Mouse (Mus musculus): ENCODE measurements at regions not wholly inside any gene's neighbourhood (a gene's known extent, or its start where the extent isn't known, plus 50 kb on each side); places are given as distances from the start of the nearest gene placed in this dataset.

DNA sequence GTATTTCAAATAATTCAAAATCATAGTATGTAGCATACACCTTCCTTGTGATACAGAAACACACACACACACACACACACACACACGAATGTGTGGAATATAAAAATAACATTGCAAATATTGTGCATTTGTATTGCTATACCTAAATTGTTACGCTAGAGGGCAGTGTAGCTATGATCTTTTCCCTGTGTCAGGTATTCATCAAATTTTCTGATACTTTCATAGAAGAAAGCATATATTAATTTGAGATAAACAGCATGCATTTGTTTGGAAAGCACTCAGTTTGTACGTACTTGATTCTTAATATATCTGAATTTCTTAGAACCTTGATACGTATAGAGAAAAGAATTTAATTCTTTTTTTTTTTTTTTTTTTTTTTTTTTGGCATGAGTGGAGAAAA, 1700.9 kb upstream of the Sel1l start:
- Histone ChIP-seq H3K36me3 (ENCODE audit: control insufficient read depth, insufficient read depth) (no peaks in the 10 kb centered on the region), H3K27me3 (ENCODE audit: control insufficient read depth, insufficient read depth, insufficient read length) (no peaks in the 10 kb centered on the region), H3ac (ENCODE audit: control insufficient read depth, insufficient read length, low read depth) (no peak overlapping the region), H3K79me2 (ENCODE audit: control insufficient read depth, insufficient read depth) (no peaks in the 10 kb centered on the region), H3K4me3 (ENCODE audit: insufficient read depth, poor library complexity, severe bottlenecking) (no peak overlapping the region), H3K79me3 (ENCODE audit: low read depth) (no peaks in the 10 kb centered on the region)
- TF ChIP-seq FOSL1 (IDR thresholded peaks at IDR 0.05; ENCODE audit: insufficient read depth, low read length, poor library complexity, severe bottlenecking) (no peak), CTCF (IDR thresholded peaks at IDR 0.05; ENCODE audit: control insufficient read depth, insufficient read depth, insufficient read length) (no peak), MYOD1 (IDR thresholded peaks at IDR 0.05; ENCODE audit: control insufficient read depth, insufficient read length, low read depth) (no peak), USF1 (IDR thresholded peaks at IDR 0.05; ENCODE audit: low read depth) (no peak), CEBPB (IDR thresholded peaks at IDR 0.05; ENCODE audit: low read depth) (no peak), MYOG (IDR thresholded peaks at IDR 0.05; ENCODE audit: control insufficient read depth, extremely low read depth, insufficient read length) (no peak), MAX (IDR thresholded peaks at IDR 0.05) (no peak)

DNA sequence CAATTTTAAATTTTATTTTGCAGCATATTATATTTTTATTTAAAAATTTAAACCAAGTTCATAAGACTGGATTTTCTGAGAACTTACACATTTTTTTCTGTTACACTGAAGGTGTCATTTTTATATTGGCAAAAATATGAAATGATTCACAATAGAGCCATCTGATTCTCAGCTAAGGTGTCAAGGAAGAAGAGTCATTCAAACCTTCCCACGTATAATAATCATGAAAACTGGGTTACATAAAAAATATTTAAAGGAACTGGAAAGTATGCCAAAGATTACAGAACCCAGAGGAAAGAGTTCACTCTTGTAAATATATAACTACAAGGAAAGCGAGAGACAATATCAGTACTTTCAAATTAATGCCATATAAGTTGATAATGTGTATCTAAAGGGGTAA, 1674.5 kb upstream of the Sel1l start:
- no peaks in the 10 kb centered on the region for H3K79me3 ChIP-seq (ENCODE audit: low read depth)
- no peaks in the 10 kb centered on the region for H3K79me2 ChIP-seq (ENCODE audit: control insufficient read depth, insufficient read depth)
- H3ac ChIP-seq (ENCODE audit: control insufficient read depth, insufficient read length, low read depth), result no peak overlapping the region
- no peaks in the 10 kb centered on the region for H3K27me3 ChIP-seq (ENCODE audit: control insufficient read depth, insufficient read depth, insufficient read length)
- no peaks in the 10 kb centered on the region for H3K36me3 ChIP-seq (ENCODE audit: control insufficient read depth, insufficient read depth)
- no peak overlapping the region for H3K4me3 ChIP-seq (ENCODE audit: insufficient read depth, poor library complexity, severe bottlenecking)
- TF ChIP-seq CTCF (IDR thresholded peaks at IDR 0.05; ENCODE audit: control insufficient read depth, insufficient read depth, insufficient read length) (no peak), MAX (IDR thresholded peaks at IDR 0.05) (no peak), USF1 (IDR thresholded peaks at IDR 0.05; ENCODE audit: low read depth) (no peak), CEBPB (IDR thresholded peaks at IDR 0.05; ENCODE audit: low read depth) (no peak), MYOG (IDR thresholded peaks at IDR 0.05; ENCODE audit: control insufficient read depth, extremely low read depth, insufficient read length) (no peak), FOSL1 (IDR thresholded peaks at IDR 0.05; ENCODE audit: insufficient read depth, low read length, poor library complexity, severe bottlenecking) (no peak), MYOD1 (IDR thresholded peaks at IDR 0.05; ENCODE audit: control insufficient read depth, insufficient read length, low read depth) (no peak)

DNA sequence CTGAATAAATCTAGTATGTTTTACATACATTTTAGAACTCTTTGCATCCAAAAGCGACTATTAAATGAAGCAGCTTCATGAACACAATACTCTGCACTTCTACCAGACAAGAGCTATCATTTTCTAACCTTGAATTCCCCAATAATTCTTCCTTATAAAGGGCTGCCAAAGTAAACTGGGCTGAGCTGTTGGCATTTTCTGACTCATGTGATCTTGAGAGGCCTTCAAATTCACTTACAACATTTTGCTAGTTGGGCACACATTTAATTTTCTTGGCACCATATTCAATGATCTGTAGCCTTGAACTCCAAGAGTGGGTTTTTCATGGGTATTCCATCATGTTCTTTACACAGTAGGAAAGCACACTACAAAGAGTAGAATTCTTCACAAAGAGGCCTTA, 1637.4 kb upstream of the Sel1l start:
- H3K27me3 ChIP-seq (ENCODE audit: control insufficient read depth, insufficient read depth, insufficient read length), result no peaks in the 10 kb centered on the region
- no peaks in the 10 kb centered on the region for H3K79me3 ChIP-seq (ENCODE audit: low read depth)
- TF ChIP-seq MYOD1 (IDR thresholded peaks at IDR 0.05; ENCODE audit: control insufficient read depth, insufficient read length, low read depth) (no peak), FOSL1 (IDR thresholded peaks at IDR 0.05; ENCODE audit: insufficient read depth, low read length, poor library complexity, severe bottlenecking) (no peak), MAX (IDR thresholded peaks at IDR 0.05) (no peak), CEBPB (IDR thresholded peaks at IDR 0.05; ENCODE audit: low read depth) (no peak), USF1 (IDR thresholded peaks at IDR 0.05; ENCODE audit: low read depth) (no peak), MYOG (IDR thresholded peaks at IDR 0.05; ENCODE audit: control insufficient read depth, extremely low read depth, insufficient read length) (no peak), CTCF (IDR thresholded peaks at IDR 0.05; ENCODE audit: control insufficient read depth, insufficient read depth, insufficient read length) (no peak)
- H3K36me3 ChIP-seq (ENCODE audit: control insufficient read depth, insufficient read depth), result no peaks in the 10 kb centered on the region
- H3ac ChIP-seq (ENCODE audit: control insufficient read depth, insufficient read length, low read depth), result no peak overlapping the region
- no peak overlapping the region for H3K4me3 ChIP-seq (ENCODE audit: insufficient read depth, poor library complexity, severe bottlenecking)
- H3K79me2 ChIP-seq (ENCODE audit: control insufficient read depth, insufficient read depth), result no peaks in the 10 kb centered on the region

DNA sequence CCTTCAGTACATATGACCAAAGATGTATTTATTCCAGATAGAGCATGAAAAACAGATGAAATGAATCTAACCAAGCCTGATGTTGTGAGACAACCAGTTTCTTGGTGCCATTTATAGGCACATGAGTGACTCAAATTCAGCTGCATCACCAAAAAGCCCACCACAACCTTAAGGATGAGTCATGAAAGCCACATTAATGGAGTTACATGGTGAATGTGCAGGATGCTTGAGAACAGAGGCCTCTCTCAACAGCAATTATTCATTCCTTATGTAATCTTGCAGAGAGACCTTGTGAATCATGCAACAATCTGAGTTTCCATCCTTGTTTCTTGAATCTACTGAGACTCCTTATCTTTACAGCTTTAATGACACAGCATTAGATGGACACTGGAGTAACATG, 1613.1 kb upstream of the Sel1l start:
- Histone ChIP-seq H3K79me2 (ENCODE audit: control insufficient read depth, insufficient read depth) (no peaks in the 10 kb centered on the region), H3K4me3 (ENCODE audit: insufficient read depth, poor library complexity, severe bottlenecking) (no peak overlapping the region), H3K27me3 (ENCODE audit: control insufficient read depth, insufficient read depth, insufficient read length) (no peaks in the 10 kb centered on the region), H3ac (ENCODE audit: control insufficient read depth, insufficient read length, low read depth) (no peak overlapping the region), H3K79me3 (ENCODE audit: low read depth) (no peaks in the 10 kb centered on the region), H3K36me3 (ENCODE audit: control insufficient read depth, insufficient read depth) (no peaks in the 10 kb centered on the region)
- TF ChIP-seq MYOD1 (IDR thresholded peaks at IDR 0.05; ENCODE audit: control insufficient read depth, insufficient read length, low read depth) (no peak), MYOG (IDR thresholded peaks at IDR 0.05; ENCODE audit: control insufficient read depth, extremely low read depth, insufficient read length) (no peak), MAX (IDR thresholded peaks at IDR 0.05) (no peak), CEBPB (IDR thresholded peaks at IDR 0.05; ENCODE audit: low read depth) (no peak), FOSL1 (IDR thresholded peaks at IDR 0.05; ENCODE audit: insufficient read depth, low read length, poor library complexity, severe bottlenecking) (no peak), CTCF (IDR thresholded peaks at IDR 0.05; ENCODE audit: control insufficient read depth, insufficient read depth, insufficient read length) (no peak), USF1 (IDR thresholded peaks at IDR 0.05; ENCODE audit: low read depth) (no peak)

DNA sequence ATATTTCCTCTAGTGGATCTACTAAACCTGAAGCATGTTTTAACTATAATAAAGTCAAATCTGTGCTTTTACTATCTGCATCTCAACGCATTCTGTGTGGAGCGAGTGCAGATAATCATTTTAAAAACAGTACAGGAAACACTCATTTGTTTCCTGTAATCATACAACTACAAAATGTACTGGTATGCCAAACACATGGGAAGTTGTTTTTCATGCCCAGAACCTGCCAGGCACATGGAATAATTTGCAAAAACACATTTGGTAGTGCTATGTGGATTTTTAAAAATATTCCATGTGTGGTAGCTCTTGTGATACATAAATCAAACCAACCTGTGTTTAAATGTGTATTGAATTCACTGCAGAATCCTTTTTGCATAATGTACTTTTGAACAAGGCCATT, 1600.5 kb upstream of the Sel1l start:
- no peaks in the 10 kb centered on the region for H3K79me2 ChIP-seq (ENCODE audit: control insufficient read depth, insufficient read depth)
- H3K4me3 ChIP-seq (ENCODE audit: insufficient read depth, poor library complexity, severe bottlenecking), result no peak overlapping the region
- H3K36me3 ChIP-seq (ENCODE audit: control insufficient read depth, insufficient read depth), result no peaks in the 10 kb centered on the region
- TF ChIP-seq MYOD1 (IDR thresholded peaks at IDR 0.05; ENCODE audit: control insufficient read depth, insufficient read length, low read depth), result no peak
- no peak for TF ChIP-seq CEBPB (IDR thresholded peaks at IDR 0.05; ENCODE audit: low read depth)
- TF ChIP-seq USF1 (IDR thresholded peaks at IDR 0.05; ENCODE audit: low read depth), result no peak
- TF ChIP-seq FOSL1 (IDR thresholded peaks at IDR 0.05; ENCODE audit: insufficient read depth, low read length, poor library complexity, severe bottlenecking), result no peak
- TF ChIP-seq CTCF (IDR thresholded peaks at IDR 0.05; ENCODE audit: control insufficient read depth, insufficient read depth, insufficient read length), result no peak
- TF ChIP-seq MYOG (IDR thresholded peaks at IDR 0.05; ENCODE audit: control insufficient read depth, extremely low read depth, insufficient read length), result no peak
- TF ChIP-seq MAX (IDR thresholded peaks at IDR 0.05), result no peak
- no peaks in the 10 kb centered on the region for H3K79me3 ChIP-seq (ENCODE audit: low read depth)
- no peak overlapping the region for H3ac ChIP-seq (ENCODE audit: control insufficient read depth, insufficient read length, low read depth)
- H3K27me3 ChIP-seq (ENCODE audit: control insufficient read depth, insufficient read depth, insufficient read length), result no peaks in the 10 kb centered on the region

DNA sequence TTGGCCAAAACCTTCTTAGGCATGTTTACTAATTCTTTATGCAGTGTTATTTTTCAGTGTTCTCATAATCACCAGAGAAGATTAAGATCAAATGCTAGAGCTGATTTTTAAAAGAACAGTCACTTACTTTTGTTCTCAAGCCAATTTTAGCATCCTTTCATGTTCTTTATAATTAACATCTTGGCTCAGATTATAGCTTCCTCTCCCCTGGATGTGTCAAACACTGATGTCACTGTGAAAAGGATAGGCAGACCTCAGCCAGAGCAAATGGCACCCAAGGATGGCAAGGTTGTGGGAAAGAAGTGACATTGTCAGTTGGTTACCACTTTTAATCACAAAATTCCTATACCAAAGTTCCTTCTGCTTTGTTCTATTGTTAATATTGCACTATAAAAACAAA, 1580.3 kb upstream of the Sel1l start:
- no peak overlapping the region for H3ac ChIP-seq (ENCODE audit: control insufficient read depth, insufficient read length, low read depth)
- no peaks in the 10 kb centered on the region for H3K79me3 ChIP-seq (ENCODE audit: low read depth)
- no peaks in the 10 kb centered on the region for H3K36me3 ChIP-seq (ENCODE audit: control insufficient read depth, insufficient read depth)
- H3K4me3 ChIP-seq (ENCODE audit: insufficient read depth, poor library complexity, severe bottlenecking), result no peak overlapping the region
- TF ChIP-seq USF1 (IDR thresholded peaks at IDR 0.05; ENCODE audit: low read depth) (no peak), MYOD1 (IDR thresholded peaks at IDR 0.05; ENCODE audit: control insufficient read depth, insufficient read length, low read depth) (no peak), MAX (IDR thresholded peaks at IDR 0.05) (no peak), MYOG (IDR thresholded peaks at IDR 0.05; ENCODE audit: control insufficient read depth, extremely low read depth, insufficient read length) (no peak), CTCF (IDR thresholded peaks at IDR 0.05; ENCODE audit: control insufficient read depth, insufficient read depth, insufficient read length) (no peak), FOSL1 (IDR thresholded peaks at IDR 0.05; ENCODE audit: insufficient read depth, low read length, poor library complexity, severe bottlenecking) (no peak), CEBPB (IDR thresholded peaks at IDR 0.05; ENCODE audit: low read depth) (no peak)
- no peaks in the 10 kb centered on the region for H3K79me2 ChIP-seq (ENCODE audit: control insufficient read depth, insufficient read depth)
- no peaks in the 10 kb centered on the region for H3K27me3 ChIP-seq (ENCODE audit: control insufficient read depth, insufficient read depth, insufficient read length)

Data from C2C12 (cell line).